Mouse (Mus musculus) liver, embryonic 14.5 days (tissue): ENCODE measurements at regions not wholly inside any gene's neighbourhood (a gene's known extent, or its start where the extent isn't known, plus 50 kb on each side); places are given as distances from the start of the nearest gene placed in this dataset.
A peak's percentile ranks its signal among the peaks of the same experiment; 100 is the strongest.

Source experiments
- ATAC-seq: fragments of 200-750 bp; cut with Nextera tagmentation; 2 replicates; pipeline ENCODE4 v1.8.0; 2017; ENCODE audit warnings: moderate number of reproducible peaks, mild to moderate bottlenecking, moderate library complexity; ENCODE audit not compliant: insufficient read depth
- DNase-seq, 3 experiments: peaks; one replicate each; pipeline ENCODE4 v3.0.0-alpha.2; 2012 to 2013; ENCODE audit warnings: low read depth in 3 of 3, low spot score in 3 of 3
- H3K27ac ChIP-seq: fragments of 300-500 bp; sonication (generic); 2 replicates; pipeline ENCODE4 v1.5.1; 2014; ENCODE audit warnings: moderate library complexity, mild to moderate bottlenecking, control low read depth, inconsistent platforms
- H3K27me3 ChIP-seq: fragments of 300-500 bp; sonication (generic); 2 replicates; pipeline ENCODE4 v1.6.1; 2014; ENCODE audit warnings: mild to moderate bottlenecking, low read length, moderate library complexity; ENCODE audit not compliant: control insufficient read depth, insufficient read depth
- H3K36me3 ChIP-seq: fragments of 300-500 bp; sonication (generic); replicated peaks from 2 replicates; pipeline ENCODE4 v1.6.1; 2014; ENCODE audit warnings: low read depth; ENCODE audit not compliant: control insufficient read depth, insufficient read depth
- H3K4me1 ChIP-seq, 2 experiments: fragments of 200-500 bp in 1 of 2; fragments of 300-500 bp in 1 of 2; sonication (generic) in 1 of 2; replicated peaks; 2 replicates each; pipeline ENCODE4 v1.6.1; 2012 to 2014; ENCODE audit warnings: antibody characterized with exemption in 1 of 2, inconsistent platforms in 1 of 2, low read length in 1 of 2; ENCODE audit not compliant: control insufficient read depth in 2 of 2, insufficient read depth in 2 of 2
- H3K4me2 ChIP-seq: fragments of 300-500 bp; sonication (generic); 2 replicates; pipeline ENCODE4 v1.6.1; 2014; ENCODE audit warnings: low read depth, mild to moderate bottlenecking, control low read depth, moderate library complexity
- H3K4me3 ChIP-seq, 2 experiments: fragments of 200-500 bp in 1 of 2; fragments of 300-500 bp in 1 of 2; sonication (generic) in 1 of 2; 2 replicates each; pipeline ENCODE4 v1.5.1; 2012 to 2014; ENCODE audit warnings: low read depth in 2 of 2, low read length in 2 of 2, mild to moderate bottlenecking in 2 of 2, control low read depth in 1 of 2, inconsistent platforms in 1 of 2, moderate library complexity in 1 of 2; ENCODE audit not compliant: insufficient read depth in 1 of 2
- H3K9ac ChIP-seq: fragments of 300-500 bp; sonication (generic); replicated peaks from 2 replicates; pipeline ENCODE4 v1.6.1; 2014; ENCODE audit warnings: mild to moderate bottlenecking, control low read depth, moderate library complexity
- H3K9me3 ChIP-seq: fragments of 300-500 bp; sonication (generic); 2 replicates; pipeline ENCODE4 v1.6.1; 2016; ENCODE audit warnings: low read length, mixed read lengths; ENCODE audit not compliant: control insufficient read depth
- CTCF ChIP-seq: IDR thresholded peaks from 2 replicates; pipeline ENCODE4 v1.5.1; 2016; ENCODE audit warnings: antibody characterized with exemption, low read depth, control low read depth
- EP300 ChIP-seq: IDR thresholded peaks from 2 replicates; pipeline ENCODE4 v1.6.1; 2016; ENCODE audit warnings: antibody characterized with exemption, low read depth
- WGBS: fragments of 180-500 bp; shearing (Covaris S2); extraction: QIAGEN DNeasy Blood & Tissue Kit; methylation state at CpG from one replicate; pipeline ENCODE4 v1.1.7; 2014; ENCODE audit not compliant: insufficient replicate concordance; 5-methylcytosine and 5-hydroxymethylcytosine counted together

DNA sequence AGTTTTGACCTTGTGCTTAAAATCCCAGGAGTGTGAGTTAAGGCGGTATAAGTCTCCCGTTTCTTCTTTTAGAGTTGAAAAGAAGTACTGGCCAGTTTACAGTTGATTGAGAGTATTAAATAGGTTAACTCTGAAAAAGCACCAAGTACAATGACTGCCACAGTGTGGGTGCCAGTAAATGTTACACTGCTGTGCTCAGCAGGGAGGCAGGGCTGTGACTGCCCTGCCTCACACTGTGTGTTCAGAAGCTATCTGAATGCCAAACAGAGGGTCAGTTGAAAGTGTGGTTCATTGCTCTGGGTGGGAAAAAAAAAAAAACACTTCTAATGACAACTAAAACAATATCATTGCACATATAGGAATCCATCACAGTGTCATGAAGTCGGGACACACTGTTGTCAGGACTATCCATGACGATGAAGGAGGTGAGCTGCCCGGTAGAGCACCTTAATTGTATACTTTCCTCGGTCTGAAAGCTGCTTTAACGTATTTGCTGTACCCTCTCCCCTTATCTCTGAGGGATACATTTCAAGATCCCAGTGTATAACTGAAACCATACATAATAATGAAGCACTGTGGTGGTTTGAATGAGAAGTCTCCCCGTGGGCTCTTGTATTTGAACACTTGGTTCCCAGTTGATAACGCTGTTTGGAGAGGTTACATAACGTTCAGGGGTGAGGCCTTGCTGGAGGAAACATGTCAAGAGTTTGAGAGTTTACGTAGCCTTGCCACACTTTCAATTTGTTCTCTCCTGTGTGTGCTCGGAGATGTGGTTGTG is 146.9 kb downstream of the Tm2d1 start:
- peak in 1 of 3 experiments; percentile 11 for DNase-seq
- TF ChIP-seq EP300 = no peak
- no peak for TF ChIP-seq CTCF

DNA sequence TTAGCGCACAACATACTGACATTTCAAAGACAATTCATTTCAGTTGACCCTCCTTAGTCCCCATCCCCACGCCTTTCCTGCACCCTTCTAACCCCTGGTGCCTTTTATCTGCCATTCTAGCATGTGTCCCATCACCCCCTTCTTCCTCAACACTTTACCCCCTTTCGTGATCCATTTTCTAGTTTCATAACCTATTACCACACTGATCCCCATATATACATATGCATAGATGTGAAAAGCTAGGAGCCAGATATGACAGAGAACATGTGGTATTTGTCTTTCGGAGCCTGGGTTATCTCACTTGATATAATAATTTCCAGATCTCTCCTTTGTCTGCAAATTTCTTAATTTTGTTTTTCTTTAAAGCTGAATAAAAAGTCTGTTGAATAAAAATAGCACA is 154.9 kb downstream of the Tm2d1 start:
- Histone ChIP-seq H3K27ac (no peak overlapping the region), H3K36me3 (no peaks in the 10 kb centered on the region), H3K4me3 (no peak overlapping the region), H3K4me2 (no peak overlapping the region), H3K9ac (no peak overlapping the region), H3K9me3 (no peaks in the 10 kb centered on the region), H3K4me1 (no peaks in the 10 kb centered on the region), H3K27me3 (no peaks in the 10 kb centered on the region)
- TF ChIP-seq EP300 (no peak), CTCF (no peak)
- no peak for ATAC-seq
- WGBS = 59% methylated on average over 4 of the region's 4 CpGs
- no peak for DNase-seq

More for the DNA sequence above, 146.9 kb downstream of the Tm2d1 start:
- no peak overlapping the region for H3K9ac ChIP-seq
- no peak; the same call in 1 of the 2 replicates for ATAC-seq
- H3K9me3 ChIP-seq = no peaks in the 10 kb centered on the region
- 0 out of 2 replicates have a peak overlapping the region, but pooled peaks have one; percentile 8 for H3K4me2 ChIP-seq
- 43% methylated on average over 12 of the region's 12 CpGs for WGBS
- H3K4me3 ChIP-seq = no peak overlapping the region
- no peaks in the 10 kb centered on the region for H3K27me3 ChIP-seq
- peaks cover 0 to 9% of the 10 kb centered on the region in 2 experiments; a peak in 2 of 4 replicates for H3K4me1 ChIP-seq
- H3K27ac ChIP-seq = no peak overlapping the region
- H3K36me3 ChIP-seq = no peaks in the 10 kb centered on the region

DNA sequence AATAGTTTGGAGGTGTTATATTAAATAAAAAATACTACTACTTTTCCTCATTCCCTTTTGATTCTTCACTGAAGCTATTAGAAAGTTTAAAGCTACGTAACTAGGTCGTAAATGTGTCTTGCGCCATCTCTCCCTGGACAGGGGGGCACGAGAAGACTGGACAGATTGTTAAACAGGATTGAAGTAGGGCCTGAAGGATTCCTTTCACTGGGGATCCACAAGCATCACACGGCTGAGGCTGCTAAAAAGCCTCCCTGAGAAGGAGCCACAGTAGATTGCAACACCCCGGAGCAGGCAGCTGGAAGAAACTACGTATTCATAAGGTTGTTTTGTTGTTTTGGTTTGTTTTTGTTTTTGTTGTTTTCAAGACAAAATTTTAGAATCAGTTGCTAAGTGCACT is 158.7 kb downstream of the Tm2d1 start:
- Histone ChIP-seq H3K36me3 (no peaks in the 10 kb centered on the region), H3K9ac (no peak overlapping the region), H3K27me3 (no peaks in the 10 kb centered on the region), H3K9me3 (no peaks in the 10 kb centered on the region), H3K27ac (no peak overlapping the region), H3K4me2 (no peak overlapping the region), H3K4me1 (no peaks in the 10 kb centered on the region), H3K4me3 (no peak overlapping the region)
- 66% methylated on average over 7 of the region's 7 CpGs for WGBS
- DNase-seq (no peak), ATAC-seq (no peak)
- TF ChIP-seq EP300 (no peak), CTCF (no peak)

DNA sequence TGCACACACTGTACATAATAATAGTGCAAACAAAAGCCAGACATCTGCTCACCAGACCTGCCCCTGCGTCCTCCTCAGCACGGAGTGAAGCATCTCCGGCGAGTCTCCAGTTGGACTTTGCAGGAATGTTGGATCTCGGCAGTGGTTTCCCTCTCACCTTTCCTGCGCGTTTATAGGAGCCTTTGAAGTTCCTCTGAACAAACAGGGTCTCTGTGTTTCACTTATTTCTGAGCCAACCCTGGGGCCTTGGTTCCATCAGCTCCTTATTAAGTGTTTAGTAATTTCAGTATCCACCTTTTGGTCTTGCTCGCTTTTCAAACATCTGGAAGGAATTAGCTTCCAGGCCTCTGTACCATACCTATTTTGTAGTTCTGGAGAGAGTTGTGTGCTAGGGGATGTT is 159.7 kb downstream of the Tm2d1 start:
- Histone ChIP-seq H3K9me3 (no peaks in the 10 kb centered on the region), H3K36me3 (no peaks in the 10 kb centered on the region), H3K27ac (no peak overlapping the region), H3K4me3 (no peak overlapping the region), H3K4me1 (no peaks in the 10 kb centered on the region), H3K27me3 (no peaks in the 10 kb centered on the region), H3K9ac (no peak overlapping the region), H3K4me2 (no peak overlapping the region)
- DNase-seq = no peak
- ATAC-seq = no peak
- 74% methylated on average over 8 of the region's 8 CpGs for WGBS
- no peak for TF ChIP-seq EP300
- no peak for TF ChIP-seq CTCF

DNA sequence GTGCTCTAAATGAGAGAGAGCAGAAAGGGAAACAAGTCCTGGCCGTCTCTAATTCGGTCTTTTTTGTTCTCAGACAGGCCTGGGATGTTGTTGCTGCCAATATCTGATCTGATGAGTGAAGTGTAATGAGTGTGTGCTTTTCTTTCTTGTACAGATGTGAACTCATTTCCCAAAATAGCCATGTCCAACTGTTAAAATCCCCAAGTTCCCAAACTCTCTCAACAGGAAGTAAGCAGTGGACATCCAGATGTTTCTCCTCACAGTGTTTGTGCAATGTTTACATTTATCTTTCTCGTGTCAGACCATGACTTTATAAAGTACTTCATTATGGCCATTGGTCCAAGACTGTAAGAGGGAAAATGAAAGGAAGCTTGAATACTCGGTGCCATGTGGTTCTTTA is 161.5 kb downstream of the Tm2d1 start:
- TF ChIP-seq EP300 = no peak
- TF ChIP-seq CTCF = no peak
- Histone ChIP-seq H3K27me3 (no peaks in the 10 kb centered on the region), H3K36me3 (no peaks in the 10 kb centered on the region), H3K4me3 (no peak overlapping the region), H3K4me1 (no peaks in the 10 kb centered on the region), H3K9me3 (no peaks in the 10 kb centered on the region), H3K9ac (no peak overlapping the region), H3K4me2 (no peak overlapping the region), H3K27ac (no peak overlapping the region)
- ATAC-seq (no peak), DNase-seq (no peak)
- 48% methylated on average over 4 of the region's 4 CpGs for WGBS
